Mouse (Mus musculus) embryonic facial prominence, embryonic 10.5 days (tissue): ENCODE results near the gene Ifna13. TPM values are rescaled to one million over a fixed set of nuclear protein-coding genes. Genes with fewer than 3 reads are reported as not detected.
A peak's percentile ranks its signal among the peaks of the same experiment; 100 is the strongest.

ENCODE experiments used
- DNase-seq: peaks from one replicate; pipeline ENCODE4 v3.0.0-alpha.2; 2017; ENCODE audit warnings: low spot score
- H3K27ac ChIP-seq: fragments of 300-500 bp; sonication (generic); replicated peaks from 2 replicates; pipeline ENCODE4 v1.5.1; 2016; ENCODE audit warnings: mild to moderate bottlenecking
- H3K27me3 ChIP-seq: fragments of 300-500 bp; sonication (generic); replicated peaks from 2 replicates; pipeline ENCODE4 v1.6.1; 2016; ENCODE audit warnings: low read depth, mild to moderate bottlenecking; ENCODE audit not compliant: poor library complexity, severe bottlenecking
- H3K36me3 ChIP-seq: fragments of 300-500 bp; sonication (generic); replicated peaks from 2 replicates; pipeline ENCODE4 v1.6.1; 2016; ENCODE audit warnings: mild to moderate bottlenecking, moderate library complexity
- H3K4me1 ChIP-seq: fragments of 300-500 bp; sonication (generic); 2 replicates; pipeline ENCODE4 v1.6.1; 2016
- H3K4me3 ChIP-seq: fragments of 300-500 bp; sonication (generic); 2 replicates; pipeline ENCODE4 v1.5.1; 2016; ENCODE audit warnings: mild to moderate bottlenecking, moderate library complexity
- H3K9me3 ChIP-seq: fragments of 300-500 bp; sonication (generic); 2 replicates; pipeline ENCODE4 v1.6.1; 2016; ENCODE audit warnings: mild to moderate bottlenecking
- WGBS: fragments of 180-500 bp; shearing (Covaris S2); methylation state at CpG from one replicate; pipeline ENCODE4 v1.1.7; 2016; 5-methylcytosine and 5-hydroxymethylcytosine counted together
- polyA plus RNA-seq: library from polyadenylated mRNA; unstranded; fragments of >200 nt; fragmentation: Nextera tagmentation; extraction: Ambion mirVana; gene quantifications from 2 replicates; pipeline ENCODE4 v1.2.1, GENCODE M21; 2016

Gene Ifna13
- not detected in 2 replicates for polyA plus RNA-seq

GRCm38 (mm10) chr4:88644359-88644758 lies at the start of gene Ifna13:
Gene Ifna13 (minus strand): TSS chr4:88644459.
- Histone ChIP-seq H3K9me3 (no peaks in the 10 kb centered on the region), H3K27ac (no peak within 1 kb of the TSS), H3K4me3 (no peak within 1 kb of the TSS), H3K27me3 (no peaks in the 10 kb centered on the region), H3K36me3 (no peaks in the 10 kb centered on the region), H3K4me1 (no peaks in the 10 kb centered on the region)
- 58% methylated on average over 2 of the region's 2 CpGs for WGBS
- no peak for DNase-seq

GRCm38 (mm10) chr4:88693392-88693791 lies 49.1 kb upstream of the Ifna13 start:
- WGBS = 88% methylated on average over 2 of the region's 2 CpGs
- Histone ChIP-seq H3K4me3 (no peak overlapping the region), H3K27me3 (no peaks in the 10 kb centered on the region), H3K9me3 (no peaks in the 10 kb centered on the region), H3K36me3 (no peaks in the 10 kb centered on the region), H3K27ac (no peak overlapping the region), H3K4me1 (no peaks in the 10 kb centered on the region)
- no peak for DNase-seq

GRCm38 (mm10) chr4:88692537-88692936 lies 48.3 kb upstream of the Ifna13 start:
- 91% methylated on average over 1 of the region's 1 CpGs for WGBS

GRCm38 (mm10) chr4:88691259-88691658 lies 47.0 kb upstream of the Ifna13 start, which contains the start of gene Ifnab:
Gene Ifnab (minus strand): TSS chr4:88691359.
- H3K4me3 ChIP-seq = no peak within 1 kb of the TSS
- no peaks in the 10 kb centered on the region for H3K36me3 ChIP-seq
- H3K27me3 ChIP-seq = no peaks in the 10 kb centered on the region
- H3K9me3 ChIP-seq = no peaks in the 10 kb centered on the region
- no peaks in the 10 kb centered on the region for H3K4me1 ChIP-seq
- 76% methylated on average over 2 of the region's 2 CpGs for WGBS
- no peak for DNase-seq
- H3K27ac ChIP-seq = no peak within 1 kb of the TSS

More at GRCm38 (mm10) chr4:88692537-88692936, 48.3 kb upstream of the Ifna13 start:
- Histone ChIP-seq H3K27me3 (no peaks in the 10 kb centered on the region), H3K4me1 (no peaks in the 10 kb centered on the region), H3K4me3 (no peak overlapping the region), H3K27ac (no peak overlapping the region), H3K9me3 (no peaks in the 10 kb centered on the region), H3K36me3 (no peaks in the 10 kb centered on the region)
- no peak for DNase-seq

- Histone ChIP-seq H3K9me3 (no peaks in the 10 kb centered on the region), H3K36me3 (no peaks in the 10 kb centered on the region), H3K27ac (no peak within 1 kb of the TSS), H3K27me3 (no peaks in the 10 kb centered on the region), H3K4me3 (no peak within 1 kb of the TSS), H3K4me1 (no peaks in the 10 kb centered on the region)
- no peak for DNase-seq
- WGBS = 86% methylated on average over 1 of the region's 1 CpGs
Measured at GRCm38 (mm10) chr4:88683812-88684211, 39.6 kb upstream of the Ifna13 start, which contains the start of gene Ifna2. Gene Ifna2 (minus strand): TSS chr4:88683912.

GRCm38 (mm10) chr4:88681353-88681752 lies 37.1 kb upstream of the Ifna13 start:
- Histone ChIP-seq H3K27me3 (no peaks in the 10 kb centered on the region), H3K27ac (no peak overlapping the region), H3K4me1 (no peaks in the 10 kb centered on the region), H3K36me3 (no peaks in the 10 kb centered on the region), H3K4me3 (no peak overlapping the region), H3K9me3 (no peaks in the 10 kb centered on the region)
- 85% methylated on average over 3 of the region's 3 CpGs for WGBS
- no peak for DNase-seq

- 56% methylated on average over 8 of the region's 8 CpGs for WGBS
- Histone ChIP-seq H3K4me1 (no peaks in the 10 kb centered on the region), H3K36me3 (no peaks in the 10 kb centered on the region), H3K27me3 (no peaks in the 10 kb centered on the region), H3K27ac (no peak overlapping the region), H3K9me3 (no peaks in the 10 kb centered on the region), H3K4me3 (no peak overlapping the region)
- DNase-seq = no peak
Measured at GRCm38 (mm10) chr4:88680362-88680761, 36.1 kb upstream of the Ifna13 start.

GRCm38 (mm10) chr4:88676824-88677223 lies 32.6 kb upstream of the Ifna13 start, which contains the start of gene Ifna16:
Gene Ifna16 (minus strand): TSS chr4:88676924.
- no peaks in the 10 kb centered on the region for H3K4me1 ChIP-seq
- H3K27ac ChIP-seq = no peak within 1 kb of the TSS
- DNase-seq = no peak
- no peaks in the 10 kb centered on the region for H3K27me3 ChIP-seq
- WGBS = 86% methylated on average over 1 of the region's 1 CpGs
- H3K9me3 ChIP-seq = no peaks in the 10 kb centered on the region
- H3K4me3 ChIP-seq = no peak within 1 kb of the TSS
- H3K36me3 ChIP-seq = no peaks in the 10 kb centered on the region

GRCm38 (mm10) chr4:88655461-88655860 lies 11.2 kb upstream of the Ifna13 start:
- Histone ChIP-seq H3K27me3 (no peaks in the 10 kb centered on the region), H3K9me3 (0 out of 2 replicates have a peak, but pooled peaks cover 5% of the 10 kb centered on the region), H3K4me3 (no peak overlapping the region), H3K27ac (no peak overlapping the region), H3K36me3 (no peaks in the 10 kb centered on the region), H3K4me1 (no peaks in the 10 kb centered on the region)
- no peak for DNase-seq
- 64% methylated on average over 1 of the region's 1 CpGs for WGBS

- Histone ChIP-seq H3K36me3 (no peaks in the 10 kb centered on the region), H3K27me3 (no peaks in the 10 kb centered on the region), H3K27ac (no peak overlapping the region), H3K9me3 (0 out of 2 replicates have a peak, but pooled peaks cover 4% of the 10 kb centered on the region), H3K4me3 (no peak overlapping the region), H3K4me1 (no peaks in the 10 kb centered on the region)
- DNase-seq = no peak
- WGBS = 71% methylated on average over 3 of the region's 3 CpGs
Measured at GRCm38 (mm10) chr4:88653644-88654043, 9.4 kb upstream of the Ifna13 start.

- Histone ChIP-seq H3K36me3 (no peaks in the 10 kb centered on the region), H3K4me3 (no peak overlapping the region), H3K9me3 (no peaks in the 10 kb centered on the region), H3K4me1 (no peaks in the 10 kb centered on the region), H3K27me3 (no peaks in the 10 kb centered on the region), H3K27ac (no peak overlapping the region)
- DNase-seq = no peak
- 37% methylated on average over 2 of the region's 2 CpGs for WGBS
Measured at GRCm38 (mm10) chr4:88642526-88642925, 1.7 kb downstream of the Ifna13 start.

GRCm38 (mm10) chr4:88641077-88641831 lies 3.0 kb downstream of the Ifna13 start:
- Histone ChIP-seq H3K27me3 (no peaks in the 10 kb centered on the region), H3K4me3 (peak overlapping the region; percentile 42), H3K27ac (no peak overlapping the region), H3K36me3 (no peaks in the 10 kb centered on the region), H3K9me3 (no peaks in the 10 kb centered on the region), H3K4me1 (no peaks in the 10 kb centered on the region)
- WGBS = 14% methylated on average over 11 of the region's 11 CpGs
- DNase-seq = peak; percentile 92

- 72% methylated on average over 8 of the region's 8 CpGs for WGBS
- Histone ChIP-seq H3K9me3 (no peaks in the 10 kb centered on the region), H3K36me3 (no peaks in the 10 kb centered on the region), H3K4me3 (peak overlapping the region; percentile 42), H3K27me3 (no peaks in the 10 kb centered on the region), H3K4me1 (no peaks in the 10 kb centered on the region), H3K27ac (no peak overlapping the region)
- no peak for DNase-seq
Measured at GRCm38 (mm10) chr4:88640704-88641076, 3.6 kb downstream of the Ifna13 start.
